Mouse (Mus musculus): ENCODE measurements around the gene Lin7c.

- TF ChIP-seq GATA1 (IDR thresholded peaks at IDR 0.05; ENCODE audit: low read length) (no peak), TAL1 (IDR thresholded peaks at IDR 0.05; ENCODE audit: low read length) (no peak)
Measured at GRCm38 (mm10) chr2:109949519-109949918, 58.9 kb downstream of the Lin7c start.
